Mouse (Mus musculus): ENCODE measurements around the gene Rnf151. TPM values are rescaled to one million over a fixed set of nuclear protein-coding genes. Genes with fewer than 3 reads are reported as not detected.
"Not testable (repeated sequence)": the region's sequence is repeated elsewhere in the genome, so short reads cannot be mapped to it uniquely, and the experiment has no call there.

Gene Rnf151
- polyA plus RNA-seq, 1 experiment from 2014 or later: not detected

DNA sequence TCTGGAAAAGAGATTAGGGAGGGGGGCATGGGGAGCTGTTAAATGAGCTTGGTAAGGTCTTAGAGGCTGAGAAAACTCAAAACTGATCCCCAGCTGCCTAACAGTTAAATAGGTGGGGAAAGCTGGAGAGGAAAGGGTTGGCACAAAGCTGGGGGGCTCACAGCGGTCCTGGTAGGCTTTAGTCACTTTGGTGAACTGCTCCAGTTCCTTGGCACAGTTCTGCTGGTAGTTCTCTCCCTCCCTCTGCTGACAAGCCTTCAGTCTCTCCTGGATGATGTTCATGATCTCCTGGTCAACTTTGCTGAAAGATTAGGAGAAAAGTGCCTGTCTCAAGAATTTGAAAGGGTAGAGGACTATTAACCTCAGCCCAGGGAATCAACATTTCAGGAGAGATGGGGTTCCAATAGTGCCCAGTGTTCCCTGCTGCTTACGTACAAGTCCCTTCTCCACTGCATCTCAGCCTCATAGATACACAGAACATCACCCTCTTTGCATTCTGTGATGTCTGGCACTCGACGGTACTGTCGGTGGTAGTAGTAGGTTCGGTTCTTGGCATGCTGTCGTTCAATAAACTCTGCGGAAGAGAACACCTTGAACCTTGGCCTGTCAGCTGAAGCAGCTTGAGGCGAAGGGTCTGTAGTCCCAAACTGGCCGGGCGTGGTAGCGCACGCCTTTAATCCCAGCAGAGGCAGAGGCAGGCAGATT lies 4.5 kb upstream of the Rnf151 start:
- ATAC-seq (no peak), DNase-seq (peak; percentile 21)
- TF ChIP-seq CTCF (IDR thresholded peaks at IDR 0.05; ENCODE audit: low read depth) (no peak), EP300 (IDR thresholded peaks at IDR 0.05; ENCODE audit: low read depth) (no peak)
- Histone ChIP-seq H3K4me3 (ENCODE audit: low read depth, low read length) (peak overlapping the region; percentile 73), H3K9ac (replicated peaks) (peak overlapping the region; percentile 94), H3K4me1 (ENCODE audit: insufficient read depth) (peaks cover 32% of the 10 kb centered on the region), H3K4me2 (ENCODE audit: low read depth, low read length) (peak overlapping the region; percentile 88), H3K36me3 (replicated peaks; ENCODE audit: insufficient read depth, low read length) (peaks cover 19% of the 10 kb centered on the region), H3K27me3 (ENCODE audit: insufficient read depth, low read length) (no peaks in the 10 kb centered on the region), H3K27ac (ENCODE audit: low read depth) (peak overlapping the region; percentile 85), H3K9me3 (ENCODE audit: low read length) (no peaks in the 10 kb centered on the region)
- WGBS (ENCODE audit: insufficient replicate concordance): 32% methylated on average over 13 of the region's 13 CpGs

DNA sequence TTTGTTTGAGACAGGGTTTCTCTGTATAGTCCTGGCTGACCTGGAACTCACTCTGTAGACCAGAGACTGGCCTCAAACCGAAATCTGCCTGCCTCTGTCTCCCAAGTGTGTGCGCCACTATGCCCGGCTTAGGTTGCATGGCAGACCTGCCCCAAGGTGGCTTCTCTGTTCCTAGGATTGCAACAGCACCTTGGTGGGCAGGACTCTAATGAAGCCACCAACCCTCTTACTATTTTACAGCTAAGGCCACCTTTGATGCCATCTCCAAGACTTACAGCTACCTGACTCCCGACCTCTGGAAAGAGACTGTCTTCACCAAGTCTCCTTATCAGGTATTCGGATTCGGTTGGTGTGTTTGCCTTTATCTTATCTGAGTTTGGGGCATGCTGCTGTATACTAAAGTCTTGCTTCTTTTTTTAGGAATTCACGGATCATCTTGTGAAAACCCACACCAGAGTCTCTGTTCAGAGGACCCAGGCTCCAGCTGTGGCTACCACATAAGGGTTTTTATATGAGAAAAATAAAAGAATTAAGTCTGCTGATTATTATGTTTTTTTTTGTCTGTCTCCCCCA lies 3.6 kb upstream of the Rnf151 start:
- H3K36me3 ChIP-seq (replicated peaks; ENCODE audit: insufficient read depth, low read length): peaks cover 23% of the 10 kb centered on the region
- H3K27ac ChIP-seq (ENCODE audit: low read depth); H3K9me3 ChIP-seq (ENCODE audit: low read length); ATAC-seq; H3K27me3 ChIP-seq (ENCODE audit: insufficient read depth, low read length): not testable (repeated sequence)
- 25% methylated on average over 7 of the region's 7 CpGs for WGBS (ENCODE audit: insufficient replicate concordance)
- H3K9ac ChIP-seq (replicated peaks): peak overlapping the region; percentile 94
- peak overlapping the region; percentile 88 for H3K4me2 ChIP-seq (ENCODE audit: low read depth, low read length)
- DNase-seq: peak; percentile 25
- peak overlapping the region; percentile 96 for H3K4me3 ChIP-seq (ENCODE audit: low read depth, low read length)
- H3K4me1 ChIP-seq (ENCODE audit: insufficient read depth): peaks cover 32% of the 10 kb centered on the region

DNA sequence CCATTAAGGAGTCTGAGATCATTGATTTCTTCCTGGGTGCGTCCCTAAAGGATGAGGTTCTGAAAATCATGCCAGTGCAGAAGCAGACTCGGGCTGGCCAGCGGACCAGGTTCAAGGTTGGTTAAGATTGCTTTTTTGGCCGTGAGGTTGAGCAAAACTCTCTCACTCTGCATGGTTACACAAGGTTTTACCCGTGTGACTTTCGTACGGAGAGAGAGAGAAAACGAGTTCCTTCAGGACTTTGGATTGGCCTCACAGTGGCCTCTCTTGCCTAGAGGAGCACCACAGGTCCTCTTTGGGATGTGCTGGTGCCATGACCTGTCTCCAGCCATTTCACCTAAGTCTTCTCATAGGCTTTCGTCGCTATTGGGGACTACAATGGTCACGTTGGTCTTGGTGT lies 2.8 kb upstream of the Rnf151 start:
- Histone ChIP-seq H3K4me2 (ENCODE audit: low read depth, low read length) (peak overlapping the region; percentile 88), H3K27ac (ENCODE audit: low read depth) (peak overlapping the region; percentile 93), H3K4me3 (ENCODE audit: low read depth, low read length) (peak overlapping the region; percentile 96), H3K4me1 (ENCODE audit: insufficient read depth) (peaks cover 32% of the 10 kb centered on the region), H3K36me3 (replicated peaks; ENCODE audit: insufficient read depth, low read length) (peaks cover 25% of the 10 kb centered on the region), H3K9ac (replicated peaks) (peak overlapping the region; percentile 94)
- under 1% methylated on average over 10 of the region's 11 CpGs for WGBS (ENCODE audit: insufficient replicate concordance)
- H3K9me3 ChIP-seq (ENCODE audit: low read length); ATAC-seq; H3K27me3 ChIP-seq (ENCODE audit: insufficient read depth, low read length): not testable (repeated sequence)
- peak; percentile 19 for DNase-seq

DNA sequence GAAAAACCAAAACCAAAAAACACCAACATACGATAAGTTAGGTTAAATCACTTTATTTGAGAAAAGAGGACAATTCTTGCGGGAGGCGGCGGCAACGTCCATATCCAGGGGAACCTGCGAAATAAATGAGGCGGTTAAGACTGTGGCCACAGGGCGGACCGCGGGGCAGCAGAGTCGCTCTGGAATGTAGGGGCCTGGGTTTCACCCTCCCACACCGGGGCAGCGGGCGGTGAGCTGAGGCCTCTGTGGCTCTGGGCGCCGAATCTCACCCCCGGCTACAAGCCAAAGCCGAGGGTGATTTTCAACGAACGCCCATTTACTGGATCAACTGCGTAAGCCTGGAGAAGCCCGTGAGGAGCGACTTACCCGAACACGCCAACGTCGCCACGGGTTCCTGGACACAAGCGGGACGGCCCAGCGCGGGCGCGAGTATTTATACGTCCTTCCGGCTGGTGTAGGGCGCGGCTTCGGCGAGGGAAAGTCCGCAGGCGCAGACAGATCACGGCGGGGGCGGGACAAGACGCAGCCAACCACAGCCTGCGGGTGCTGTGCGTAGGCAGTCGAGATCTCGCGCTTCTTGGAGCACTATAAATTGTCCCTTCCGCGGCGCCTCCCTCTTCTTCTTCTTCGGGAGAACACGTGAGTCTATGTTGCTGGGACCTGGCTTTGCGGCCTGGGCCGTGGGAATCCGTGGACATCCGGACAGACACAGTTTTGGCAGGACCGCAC lies 1.8 kb upstream of the Rnf151 start:
- H3K36me3 ChIP-seq (replicated peaks; ENCODE audit: insufficient read depth, low read length): peaks cover 25% of the 10 kb centered on the region
- H3K27me3 ChIP-seq (ENCODE audit: insufficient read depth, low read length): no peaks in the 10 kb centered on the region
- H3K4me1 ChIP-seq (ENCODE audit: insufficient read depth): peaks cover 31% of the 10 kb centered on the region
- WGBS (ENCODE audit: insufficient replicate concordance): under 1% methylated on average over 61 of the region's 61 CpGs
- peak overlapping the region; percentile 93 for H3K27ac ChIP-seq (ENCODE audit: low read depth)
- peak; percentile 94 for ATAC-seq
- peak overlapping the region; percentile 96 for H3K4me3 ChIP-seq (ENCODE audit: low read depth, low read length)
- H3K9me3 ChIP-seq (ENCODE audit: low read length): no peaks in the 10 kb centered on the region
- peak; percentile 53 for TF ChIP-seq EP300 (IDR thresholded peaks at IDR 0.05; ENCODE audit: low read depth)
- TF ChIP-seq CTCF (IDR thresholded peaks at IDR 0.05; ENCODE audit: low read depth): no peak; the same call in 1 of the 2 replicates
- peak overlapping the region; percentile 88 for H3K4me2 ChIP-seq (ENCODE audit: low read depth, low read length)
- H3K9ac ChIP-seq (replicated peaks): peak overlapping the region; percentile 94
- DNase-seq: peak; percentile 99

DNA sequence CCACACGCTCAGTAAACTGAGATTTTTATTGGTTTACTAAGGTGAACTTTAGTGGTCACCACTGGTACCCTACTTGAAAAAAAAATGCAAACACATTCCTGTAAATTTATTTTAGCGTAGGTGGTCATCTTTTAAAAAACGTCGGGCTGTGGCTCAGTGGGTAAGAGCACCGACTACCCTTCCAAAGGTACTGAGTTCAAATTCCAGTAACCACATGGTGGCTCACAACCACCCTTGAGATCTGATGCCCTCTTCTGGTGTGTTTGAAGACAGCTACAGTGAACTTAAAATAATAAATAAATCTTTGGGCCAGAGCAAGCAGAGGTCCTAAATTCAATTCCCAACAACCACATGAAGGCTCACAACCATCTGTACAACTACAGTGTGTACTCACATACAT lies 1.1 kb upstream of the Rnf151 start:
- not testable (repeated sequence) for DNase-seq; H3K27me3 ChIP-seq (ENCODE audit: insufficient read depth, low read length); H3K27ac ChIP-seq (ENCODE audit: low read depth); H3K9me3 ChIP-seq (ENCODE audit: low read length); ATAC-seq
- TF ChIP-seq CTCF (IDR thresholded peaks at IDR 0.05; ENCODE audit: low read depth): peak; percentile 17; the same call in 1 of the 2 replicates
- WGBS (ENCODE audit: insufficient replicate concordance): 45% methylated on average over 5 of the region's 5 CpGs
- H3K9ac ChIP-seq (replicated peaks): peak overlapping the region; percentile 94
- peaks cover 29% of the 10 kb centered on the region for H3K4me1 ChIP-seq (ENCODE audit: insufficient read depth)
- peak overlapping the region; percentile 96 for H3K4me3 ChIP-seq (ENCODE audit: low read depth, low read length)
- H3K4me2 ChIP-seq (ENCODE audit: low read depth, low read length): peak overlapping the region; percentile 88
- peaks cover 25% of the 10 kb centered on the region for H3K36me3 ChIP-seq (replicated peaks; ENCODE audit: insufficient read depth, low read length)

DNA sequence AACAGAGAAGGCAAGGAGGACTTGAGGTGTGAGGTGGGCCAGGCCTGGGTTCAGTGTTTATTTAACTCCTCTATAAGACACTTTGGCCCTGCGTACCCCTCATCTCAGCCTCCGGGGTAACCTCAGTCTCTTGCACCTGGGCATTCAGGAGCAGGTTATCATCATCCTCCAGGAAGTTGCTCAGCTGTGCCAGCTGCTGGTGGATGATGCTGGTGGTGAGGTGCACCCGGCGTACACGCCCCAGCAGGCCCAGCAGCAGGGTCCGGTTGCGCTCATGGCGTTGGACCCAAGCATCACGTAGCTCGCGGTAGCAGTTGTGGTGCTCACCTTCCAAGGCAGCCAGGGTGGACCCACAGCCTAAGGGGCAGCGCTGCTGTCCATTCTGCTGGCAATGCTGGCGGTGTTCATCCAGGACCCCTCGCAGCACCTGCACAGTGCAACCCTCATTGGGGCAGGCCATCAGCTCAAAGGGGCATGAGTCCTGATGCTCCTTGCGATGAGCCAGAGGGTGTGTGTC lies 1.6 kb downstream of the Rnf151 start:
- Histone ChIP-seq H3K27me3 (ENCODE audit: insufficient read depth, low read length) (no peaks in the 10 kb centered on the region), H3K9me3 (ENCODE audit: low read length) (no peaks in the 10 kb centered on the region), H3K4me1 (ENCODE audit: insufficient read depth) (peaks cover 7% of the 10 kb centered on the region), H3K9ac (replicated peaks) (no peak overlapping the region), H3K4me2 (ENCODE audit: low read depth, low read length) (no peak overlapping the region), H3K27ac (ENCODE audit: low read depth) (no peak overlapping the region), H3K36me3 (replicated peaks; ENCODE audit: insufficient read depth, low read length) (peaks cover 11% of the 10 kb centered on the region; the same call in 1 of the 2 replicates), H3K4me3 (ENCODE audit: low read depth, low read length) (no peak overlapping the region)
- no peak for TF ChIP-seq CTCF (IDR thresholded peaks at IDR 0.05; ENCODE audit: low read depth)
- no peak for TF ChIP-seq EP300 (IDR thresholded peaks at IDR 0.05; ENCODE audit: low read depth)
- DNase-seq (peak; percentile 12), ATAC-seq (no peak)
- 94% methylated on average over 15 of the region's 15 CpGs for WGBS (ENCODE audit: insufficient replicate concordance)

All from liver, postnatal 0 days (tissue).